Mouse (Mus musculus) erythroblast, embryonic 14.5 days (primary cell): ENCODE results near the gene Rpl23a.

Experiments
- GATA1 ChIP-seq: IDR thresholded peaks from 2 replicates; pipeline ENCODE4 v1.6.1; 2012; ENCODE audit warnings: low read length, inconsistent platforms, mixed read lengths
- TAL1 ChIP-seq: IDR thresholded peaks from 3 replicates; pipeline ENCODE4 v1.6.1; 2012; ENCODE audit warnings: low read length, inconsistent platforms, mixed read lengths

DNA sequence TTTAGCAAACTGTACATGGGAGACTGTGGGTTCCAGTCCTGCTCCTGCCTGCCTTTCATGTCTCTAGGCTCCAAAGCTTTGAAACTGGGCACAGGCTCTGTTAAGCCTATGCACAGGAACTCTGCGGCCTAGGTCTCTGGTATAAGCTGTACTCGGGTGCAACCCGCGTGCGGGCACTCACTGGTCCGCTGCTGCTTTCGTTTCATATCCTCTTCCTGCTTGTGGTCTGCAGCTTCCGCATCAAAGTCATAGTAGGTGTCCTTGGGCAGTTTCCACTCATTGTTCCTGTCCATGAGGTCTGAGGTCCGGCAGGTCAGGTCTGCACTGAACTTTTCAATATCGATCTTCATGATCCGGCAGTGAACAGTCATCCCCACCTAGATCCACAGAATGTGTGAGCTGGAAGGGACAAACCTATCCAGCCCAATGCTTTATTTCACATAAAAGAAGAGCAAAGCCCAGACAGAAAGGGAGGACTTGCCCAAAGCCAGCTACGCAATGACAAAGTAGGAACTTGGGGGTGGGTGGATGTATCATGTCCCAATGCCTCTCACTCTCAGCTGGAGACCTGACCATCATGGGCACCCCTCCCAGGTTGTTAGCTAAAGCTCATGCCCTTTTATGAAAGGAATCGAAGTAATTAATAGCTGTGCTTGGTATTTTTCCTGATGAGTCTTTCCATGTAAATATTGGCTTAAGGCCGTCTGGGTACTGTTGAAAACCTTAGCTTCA is 29.9 kb upstream of the Rpl23a start:
- no peak for TF ChIP-seq GATA1
- no peak for TF ChIP-seq TAL1
